ENCODE assay signal across 12 mouse cellular contexts in the genomic region with DNA sequence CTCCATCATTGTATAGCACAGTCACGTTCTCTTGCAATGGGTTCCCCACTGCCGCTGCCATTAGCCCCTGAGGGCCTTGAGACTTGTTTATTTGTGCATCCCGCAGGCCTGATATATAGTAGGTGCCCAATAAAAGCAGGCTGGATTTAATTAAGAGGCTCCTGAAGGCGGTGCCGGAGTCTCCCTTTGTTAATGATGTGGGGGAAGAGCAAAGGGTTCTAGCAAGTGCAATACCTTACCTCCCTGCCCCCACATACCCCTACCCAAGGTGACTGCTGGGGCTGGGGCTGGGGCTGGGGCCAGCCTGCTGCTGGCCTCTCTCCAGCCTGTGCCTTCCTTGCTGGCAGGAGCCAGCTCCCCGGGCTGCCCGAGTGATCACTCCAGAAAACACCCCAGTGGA. TPM values are rescaled to one million over a fixed set of nuclear protein-coding genes. Genes with fewer than 3 reads are reported as not detected.
DNase-seq lines count a peak whose midpoint lies in the region; ATAC-seq and TF ChIP-seq lines count a peak whose summit lies in the region.
"Had no signal": no experiment of that assay in that cellular context is flagged by ENCODE, and none has a peak within 500 bp of the region (broad histone marks: within the 10 kb centered on the region; RNA-seq: fewer than 3 reads in every experiment).

No protein-coding gene starts in this region.

- WGBS in kidney, adult 2 months, result 29% methylated on average over 7 of the region's 7 CpGs
- WGBS in forebrain, embryonic 13.5 days, result 13% methylated on average over 7 of the region's 7 CpGs
- WGBS in hindbrain, embryonic 16.5 days, result 15% methylated on average over 7 of the region's 7 CpGs

- H3ac ChIP-seq in myocyte (ENCODE audit: control insufficient read depth, insufficient read length), result no peak overlapping the region

- no peaks in the 10 kb centered on the region for H3K9me3 ChIP-seq in forebrain, embryonic 13.5 days (replicated peaks)
- H3K9me3 ChIP-seq in hindbrain, embryonic 16.5 days (ENCODE audit: control insufficient read depth, low read length), result no peaks in the 10 kb centered on the region

- no peak for TF ChIP-seq CTCF in kidney, adult 2 months (conservative IDR thresholded peaks at IDR 0.05; ENCODE audit: insufficient read depth, insufficient read length, low read depth, low read length)

- peak overlapping the region; percentile 40; the same call in 1 of the 2 replicates for H3K9ac ChIP-seq in forebrain, embryonic 13.5 days
- H3K9ac ChIP-seq in hindbrain, embryonic 16.5 days (ENCODE audit: low read depth, low read length), result peak overlapping the region; percentile 46

- no peak for TF ChIP-seq POLR2A in kidney, adult 2 months (IDR thresholded peaks at IDR 0.05; ENCODE audit: low read depth, low read length)
- no peak for TF ChIP-seq POLR2A in myocyte (IDR thresholded peaks at IDR 0.05; ENCODE audit: insufficient read length, low read depth)

- H3K4me1 ChIP-seq in kidney, adult 2 months (ENCODE audit: control insufficient read depth, insufficient read depth, low read length), result peaks cover 71% of the 10 kb centered on the region
- H3K4me1 ChIP-seq in forebrain, embryonic 13.5 days, result peaks cover 82% of the 10 kb centered on the region
- H3K4me1 ChIP-seq in hindbrain, embryonic 16.5 days (ENCODE audit: control insufficient read depth, insufficient read depth, low read depth, low read length), result peaks cover 73% of the 10 kb centered on the region

- H3K4me3 ChIP-seq in kidney, adult 2 months (ENCODE audit: insufficient read depth, low read depth, low read length), result no peak overlapping the region
- no peak overlapping the region for H3K4me3 ChIP-seq in forebrain, embryonic 13.5 days
- no peak overlapping the region for H3K4me3 ChIP-seq in hindbrain, embryonic 16.5 days (ENCODE audit: low read length)
- no peak overlapping the region for H3K4me3 ChIP-seq in myocyte
- H3K4me3 ChIP-seq: erythroblast, embryonic 14.5 days had no signal

- no peak; the same call in 1 of the 2 replicates for ATAC-seq in forebrain, embryonic 13.5 days
- ATAC-seq in hindbrain, embryonic 16.5 days, result no peak
- ATAC-seq: inflammation-experienced regulatory T-cells, adult 6 months had no signal

- no peak for DNase-seq in kidney, adult 2 months
- no peak for DNase-seq in kidney, adult 8-10 months
- DNase-seq in spleen, adult 18-20 months, result no peak
- DNase-seq in lung, postnatal 10 days, result no peak
- no peak for DNase-seq in right cerebral cortex, postnatal 36 days (ENCODE audit: low spot score in 2 of 2)
- DNase-seq: cerebellum, adult 8-10 months; lung, postnatal 36 days had no signal

- peaks cover 95% of the 10 kb centered on the region for H3K79me2 ChIP-seq in myocyte (ENCODE audit: control insufficient read depth, insufficient read depth)

- 0 out of 2 replicates have a peak overlapping the region, but pooled peaks have one; percentile 58 for H3K27ac ChIP-seq in kidney, adult 2 months (ENCODE audit: insufficient read depth, low read depth, low read length)
- H3K27ac ChIP-seq in forebrain, embryonic 13.5 days, result peak overlapping the region; percentile 87
- peak overlapping the region; percentile 80 for H3K27ac ChIP-seq in hindbrain, embryonic 16.5 days (ENCODE audit: low read depth, low read length)

- H3K27me3 ChIP-seq in kidney, adult 2 months (replicated peaks; ENCODE audit: control insufficient read depth, insufficient read depth, low read length), result no peaks in the 10 kb centered on the region
- no peaks in the 10 kb centered on the region for H3K27me3 ChIP-seq in forebrain, embryonic 13.5 days
- no peaks in the 10 kb centered on the region for H3K27me3 ChIP-seq in hindbrain, embryonic 16.5 days (replicated peaks; ENCODE audit: control insufficient read depth, insufficient read depth, low read length)
- no peaks in the 10 kb centered on the region for H3K27me3 ChIP-seq in myocyte (ENCODE audit: control insufficient read depth, insufficient read depth, insufficient read length)

- no peaks in the 10 kb centered on the region; the same call in 1 of the 2 replicates for H3K36me3 ChIP-seq in kidney, adult 2 months (ENCODE audit: control insufficient read depth, insufficient read depth, low read length)
- H3K36me3 ChIP-seq in forebrain, embryonic 13.5 days (ENCODE audit: poor library complexity, severe bottlenecking), result peaks cover 12% of the 10 kb centered on the region
- 0 out of 2 replicates have a peak, but pooled peaks cover 2% of the 10 kb centered on the region for H3K36me3 ChIP-seq in hindbrain, embryonic 16.5 days (ENCODE audit: control insufficient read depth, insufficient read depth, low read length)
- peaks cover 3% of the 10 kb centered on the region for H3K36me3 ChIP-seq in myocyte (ENCODE audit: control insufficient read depth, insufficient read depth)

- peak overlapping the region; percentile 24; the same call in 1 of the 2 replicates for H3K4me2 ChIP-seq in forebrain, embryonic 13.5 days
- H3K4me2 ChIP-seq in hindbrain, embryonic 16.5 days (ENCODE audit: low read length), result peak overlapping the region; percentile 6; the same call in 1 of the 2 replicates
- peak overlapping the region; percentile 55 for H3K4me2 ChIP-seq in myocyte (ENCODE audit: low read depth)

TF ChIP-seq in myocyte, 11 proteins besides CTCF, POLR2A, EP300 and RAD21:
- TF ChIP-seq TCF12 (IDR thresholded peaks at IDR 0.05; ENCODE audit: insufficient read depth, poor library complexity, severe bottlenecking) (no peak), MYOD1 (IDR thresholded peaks at IDR 0.05; ENCODE audit: control insufficient read depth in 1 of 3, insufficient read length in 2 of 3, low read depth in 2 of 3) (no peak), MAX (IDR thresholded peaks at IDR 0.05; ENCODE audit: low read depth) (no peak), TCF3 (IDR thresholded peaks at IDR 0.05; ENCODE audit: insufficient read length, low read depth) (no peak), USF1 (IDR thresholded peaks at IDR 0.05; ENCODE audit: low read depth) (no peak), CEBPB (IDR thresholded peaks at IDR 0.05; ENCODE audit: insufficient read depth, poor library complexity, severe bottlenecking) (no peak), REST (IDR thresholded peaks at IDR 0.05; ENCODE audit: insufficient read depth, insufficient read length) (no peak)

RNA-seq across cellular contexts. Expression of a gene that starts 39.4 kb away (rescaled TPM):
- 37.8 and 42.6 TPM in 2 replicates for polyA plus RNA-seq in kidney, adult 2 months (2012; rRNA removed)
- polyA plus RNA-seq in forebrain, embryonic 13.5 days (2015; fragmentation: Nextera tagmentation; extraction: Ambion mirVana), result 57.2 and 61.3 TPM in 2 replicates
- 50.4 and 55.0 TPM in 2 replicates for polyA plus RNA-seq in hindbrain, embryonic 16.5 days (2015; fragmentation: Nextera tagmentation; extraction: Ambion mirVana)
- 34.5 TPM for polyA plus RNA-seq in myocyte (2012; fragmentation: generic; extraction: Trizol)
